Mouse (Mus musculus) NIH3T3 (cell line): ENCODE data around the gene Mad1l1.

Source experiments
- DNase-seq: peaks from one replicate; pipeline ENCODE4 v3.0.0-alpha.2; 2012; ENCODE audit warnings: low read depth

Mad1l1 gene

DNA sequence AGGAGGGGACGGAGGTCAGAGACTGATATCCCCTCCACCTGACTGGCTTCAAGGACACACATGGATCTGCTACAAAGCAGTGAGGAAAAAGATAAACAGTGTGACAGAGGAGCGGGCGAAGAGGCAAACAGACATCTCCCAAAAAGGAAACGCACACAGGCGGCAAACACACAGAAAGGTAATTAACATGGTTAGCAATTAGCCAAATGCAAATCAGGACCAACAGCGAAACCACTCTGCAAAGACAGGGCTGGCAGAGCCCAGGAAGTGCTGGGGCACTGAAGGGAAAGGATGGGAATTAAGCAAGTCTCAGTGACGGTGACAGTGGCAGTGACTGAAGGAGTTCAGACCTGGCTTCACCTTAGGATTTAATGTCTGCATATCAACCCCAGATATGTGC is 187.3 kb downstream of the Mad1l1 start:
- DNase-seq: no peak

DNA sequence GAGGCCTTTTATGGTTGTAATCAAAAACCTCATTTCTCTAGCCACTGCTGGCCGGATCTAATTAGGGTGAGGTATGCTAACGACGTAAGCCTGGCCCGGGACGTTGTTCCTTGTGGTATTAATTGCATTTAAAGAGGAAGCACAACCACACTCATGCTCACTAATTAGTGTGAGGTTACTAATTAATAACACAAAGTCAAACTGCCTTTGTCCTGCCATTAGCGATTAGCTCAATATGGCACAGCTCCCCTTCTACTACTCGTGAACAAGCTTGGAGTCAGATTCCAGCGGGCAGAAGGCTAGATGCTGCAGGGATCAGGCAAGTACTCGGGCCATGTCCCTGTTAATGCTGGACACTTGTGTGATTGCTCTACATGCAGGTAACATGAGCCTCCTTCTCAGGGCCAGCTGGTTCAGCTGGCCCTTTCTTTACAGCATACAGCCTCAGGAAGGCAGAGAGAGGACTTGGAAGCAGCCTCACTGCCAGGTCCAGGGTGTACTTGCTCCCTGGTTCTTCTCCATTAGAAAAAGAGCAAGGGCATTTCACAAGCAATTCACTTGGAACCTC is 192.9 kb downstream of the Mad1l1 start:
- DNase-seq: no peak

DNA sequence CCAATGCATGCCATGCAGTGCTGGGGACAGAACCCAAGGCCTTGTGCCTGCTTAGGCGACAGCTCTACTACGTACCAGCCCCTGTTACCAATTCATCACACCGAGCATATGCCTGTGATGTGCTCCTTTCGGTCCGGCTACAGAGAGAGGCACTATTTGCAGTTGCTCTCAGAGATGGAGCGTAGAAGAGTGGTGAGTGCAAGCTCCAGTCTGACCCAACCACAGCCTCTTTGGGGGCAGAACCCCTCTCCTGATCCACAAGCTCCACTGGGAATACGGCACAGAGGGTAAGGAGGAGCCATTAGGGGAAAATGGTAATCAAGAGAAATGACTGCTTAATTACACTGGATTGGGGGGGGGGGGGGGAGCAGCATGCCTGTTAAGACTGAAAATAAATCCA is 193.4 kb downstream of the Mad1l1 start:
- DNase-seq: no peak

DNA sequence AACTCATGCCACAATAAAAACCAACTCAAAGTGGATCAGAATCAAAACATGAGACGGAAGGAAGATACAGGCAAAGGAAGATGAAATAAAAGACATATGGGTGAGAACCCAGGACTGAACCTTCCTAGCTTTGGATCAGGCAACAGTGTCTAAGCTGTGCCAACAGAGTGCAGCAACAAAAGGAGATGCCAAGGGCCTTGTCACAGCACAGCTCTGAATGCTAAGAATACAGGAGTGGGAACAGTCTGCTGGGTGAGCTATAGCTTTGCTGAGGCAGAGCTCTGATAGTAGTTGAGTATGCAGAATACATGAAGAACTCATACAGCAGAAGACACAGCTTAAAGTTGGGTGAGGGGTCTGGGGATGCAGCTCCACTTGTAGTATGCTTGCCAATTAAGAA is 196.7 kb downstream of the Mad1l1 start:
- DNase-seq: no peak

DNA sequence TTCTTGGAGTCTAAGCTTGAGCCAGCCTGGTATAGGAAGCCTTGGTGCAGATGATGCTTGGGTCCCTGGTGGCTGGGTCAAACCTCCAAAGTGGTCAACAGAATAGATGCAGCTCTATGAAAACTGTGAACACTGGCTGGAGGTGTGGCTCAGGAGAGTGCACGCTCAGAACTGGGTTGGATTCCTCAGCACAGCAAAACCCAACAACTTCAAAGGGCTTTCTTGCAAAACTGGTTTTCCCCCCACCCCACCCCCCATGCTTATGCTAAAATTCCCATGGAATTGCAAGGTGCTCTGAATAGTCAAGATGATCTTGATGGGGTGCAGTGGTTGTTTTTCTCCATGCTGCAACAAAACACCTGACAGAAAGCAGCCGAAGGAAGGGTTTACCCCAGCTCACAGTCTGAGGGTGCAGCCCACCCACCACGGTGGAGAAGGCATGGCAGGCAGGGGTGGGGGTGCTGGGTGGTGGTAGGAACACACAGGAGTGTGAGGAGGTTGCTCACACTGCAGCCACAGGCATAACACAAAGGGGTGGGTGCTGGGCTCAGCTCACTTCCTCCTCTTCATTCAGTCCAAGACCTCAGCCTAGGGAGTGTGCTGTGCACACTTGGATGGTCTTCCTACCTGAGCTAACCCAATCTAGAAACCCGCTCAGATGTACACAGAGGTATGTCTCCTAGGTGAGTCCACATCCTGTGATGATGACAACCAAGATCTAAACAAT is 197.5 kb downstream of the Mad1l1 start:
- DNase-seq: no peak

DNA sequence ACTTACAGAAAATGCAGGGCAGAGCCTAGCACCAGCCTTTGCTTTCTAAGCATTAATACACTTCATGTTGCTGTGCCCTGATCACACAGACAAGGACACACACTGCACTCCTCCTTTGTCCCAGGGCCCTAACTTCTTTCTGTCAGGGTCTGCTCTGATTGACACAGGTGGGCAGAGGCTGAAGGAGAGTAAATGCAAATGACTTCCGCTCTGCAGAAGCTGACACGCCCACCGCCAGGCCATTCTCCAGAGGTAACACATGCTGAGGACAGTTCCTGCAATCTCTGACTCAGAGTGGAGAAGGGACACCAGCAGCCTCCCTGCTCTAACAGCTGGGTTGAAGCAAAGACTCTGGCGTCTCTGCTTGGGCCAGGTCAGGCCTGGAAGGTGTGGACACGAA is 198.2 kb downstream of the Mad1l1 start:
- no peak for DNase-seq

DNA sequence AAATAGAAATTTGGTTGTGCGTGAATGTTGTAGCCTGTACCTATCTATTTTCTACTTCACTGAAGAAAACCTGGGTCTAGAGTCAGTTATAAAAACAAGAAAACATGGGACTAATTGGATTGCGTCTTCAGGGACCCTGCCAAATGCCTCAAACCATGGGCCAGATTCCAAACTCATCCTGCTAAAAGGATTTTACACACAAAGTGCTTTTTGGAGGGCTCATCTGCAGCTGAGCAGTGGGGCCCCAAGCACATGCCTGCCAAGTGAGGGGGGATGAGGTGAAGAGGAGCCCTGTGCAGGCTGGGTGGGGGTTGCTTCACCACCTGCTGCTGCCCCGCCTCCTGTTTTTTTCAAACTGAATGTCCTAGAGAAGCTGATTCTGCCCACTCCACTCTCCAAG is 199.4 kb downstream of the Mad1l1 start:
- peak; percentile 57 for DNase-seq

DNA sequence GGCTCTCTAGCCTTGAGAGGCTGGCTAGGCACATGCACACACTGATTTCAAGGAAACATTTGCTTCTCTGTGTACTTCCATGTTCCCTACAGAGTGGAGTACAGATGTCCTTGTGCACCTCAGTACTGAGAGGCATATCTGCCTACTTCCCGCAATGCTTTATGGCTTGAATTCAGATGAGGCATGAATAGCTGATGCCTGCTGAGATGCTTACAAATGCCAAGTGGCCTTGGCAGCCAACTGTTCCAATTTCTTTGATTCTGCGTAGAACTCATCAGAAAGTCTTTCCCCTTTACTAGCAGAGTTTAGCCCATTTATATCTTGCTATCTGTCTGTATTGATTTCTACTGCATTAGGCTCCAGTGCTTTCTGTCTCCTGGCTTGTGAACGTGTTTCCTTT is 202.4 kb downstream of the Mad1l1 start:
- DNase-seq: no peak

DNA sequence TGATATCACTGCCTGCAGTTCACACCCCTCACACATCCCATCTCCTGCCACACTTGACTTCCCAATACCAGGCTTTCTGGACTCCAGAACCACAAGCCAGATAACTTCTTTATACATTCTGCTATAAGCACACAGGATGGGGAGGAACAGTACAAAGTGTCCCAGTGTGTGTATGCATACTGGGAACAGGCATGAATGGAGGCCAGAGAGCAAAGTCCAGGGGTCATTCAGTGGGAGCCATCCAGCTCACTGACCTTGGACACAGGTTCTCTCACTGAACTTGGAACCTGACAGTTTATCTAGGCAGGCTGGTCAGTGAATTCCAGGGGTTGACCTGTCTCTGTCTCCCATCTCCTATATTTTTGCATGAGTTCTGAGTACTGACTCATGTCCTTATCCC is 203.4 kb downstream of the Mad1l1 start:
- no peak for DNase-seq

DNA sequence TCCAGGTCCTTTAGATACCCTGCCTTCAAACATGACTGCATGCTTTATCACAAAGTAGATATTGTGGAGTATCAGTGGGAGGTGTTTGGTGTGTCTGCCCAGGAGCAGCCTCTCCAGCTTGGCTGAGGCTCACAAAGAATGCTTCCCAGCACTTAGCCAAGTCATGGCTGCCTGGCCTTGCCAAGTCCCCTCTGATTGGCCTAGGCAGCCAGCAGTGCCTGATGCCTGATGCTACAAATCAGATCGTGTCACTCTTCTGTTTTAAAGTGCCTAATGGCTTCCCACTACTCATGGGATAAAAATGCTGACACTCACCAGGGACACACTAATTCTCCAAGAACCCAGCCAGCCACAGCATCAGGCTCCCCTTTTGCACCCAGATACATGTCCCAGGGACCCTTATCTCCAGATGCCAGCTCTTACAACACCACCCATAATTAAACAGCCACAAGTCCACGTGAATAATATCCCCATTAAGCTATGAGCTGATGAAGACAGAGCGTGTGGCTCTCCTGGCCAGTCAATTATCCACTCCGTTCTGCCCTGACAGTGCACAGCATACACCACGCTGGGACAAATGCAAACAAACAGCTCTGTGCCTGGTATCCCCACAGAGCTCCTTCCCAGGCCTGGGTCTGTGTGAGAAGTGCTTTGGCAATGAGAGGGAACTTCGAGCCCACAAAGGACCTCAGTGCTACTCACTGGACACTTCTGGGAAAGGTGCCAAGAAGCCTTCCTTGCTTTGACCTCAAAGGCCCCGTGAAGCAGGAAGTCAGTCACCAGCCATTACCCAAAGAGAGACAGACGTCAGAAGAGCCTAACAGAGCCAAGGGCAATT is 205.7 kb downstream of the Mad1l1 start:
- DNase-seq: peak; percentile 77

DNA sequence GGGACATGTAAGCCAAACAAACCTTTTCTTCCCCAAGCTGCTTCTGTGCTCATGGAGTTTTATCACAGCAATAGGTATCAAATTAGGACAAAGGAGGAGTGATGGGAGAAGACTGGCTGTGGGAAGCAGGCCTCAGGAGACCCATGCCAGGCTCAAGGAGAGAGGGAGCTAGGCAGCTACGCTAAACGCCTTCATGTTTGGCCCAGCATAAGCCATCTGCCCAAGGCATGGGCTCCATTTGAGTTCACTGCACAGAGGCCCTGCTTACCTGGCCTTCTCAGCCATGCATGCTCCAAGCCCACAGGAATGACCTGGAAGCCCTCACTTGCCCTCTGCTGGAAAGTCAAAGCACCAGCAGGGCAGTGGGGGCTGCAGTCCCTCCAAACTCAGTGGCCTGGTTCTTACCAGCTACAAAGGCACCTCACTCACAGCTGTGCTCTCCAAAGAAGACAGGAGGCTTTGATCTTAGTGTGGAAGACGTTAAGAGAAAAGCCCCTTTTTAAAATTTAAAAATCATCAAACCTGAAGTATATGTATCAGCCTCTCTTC is 206.8 kb downstream of the Mad1l1 start:
- DNase-seq: peak; percentile 13

DNA sequence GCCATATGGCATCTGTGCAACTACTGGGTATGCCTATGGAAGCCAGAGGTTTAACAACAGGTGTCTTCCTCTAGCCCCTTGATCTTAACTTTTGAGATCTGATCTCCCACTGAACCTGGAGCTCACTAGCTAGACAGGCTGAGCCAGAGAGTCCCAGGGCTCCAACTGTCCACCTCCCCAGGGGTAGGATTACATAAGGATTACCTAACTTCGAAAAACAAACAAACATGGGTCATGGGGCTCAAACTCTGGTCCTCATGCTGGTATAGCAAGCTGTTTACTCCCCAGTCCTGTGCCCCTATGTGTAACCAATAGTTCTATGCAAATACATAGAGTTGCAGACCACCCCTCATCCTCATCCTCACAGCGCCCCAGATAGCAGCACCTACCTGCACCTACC is 208.1 kb downstream of the Mad1l1 start:
- DNase-seq: no peak

DNA sequence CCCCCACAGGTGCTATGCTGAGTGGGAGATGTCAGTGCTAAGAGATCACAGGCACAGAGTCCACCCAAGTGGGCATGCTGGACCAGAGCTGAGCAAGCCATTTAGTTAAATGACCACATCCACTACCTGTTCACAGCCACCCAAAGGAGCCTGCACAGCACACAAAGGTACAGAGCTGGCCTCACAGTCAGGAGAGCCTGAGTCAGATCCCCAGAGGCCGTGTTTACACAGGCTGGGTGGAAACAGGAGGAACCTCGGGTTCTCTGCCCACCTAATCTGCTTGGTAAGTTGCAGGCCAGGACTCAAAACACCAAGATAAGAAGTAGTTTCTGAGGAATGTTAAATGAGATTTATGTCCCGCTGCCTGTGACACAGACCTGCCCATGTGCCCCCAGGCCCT is 211.3 kb downstream of the Mad1l1 start:
- DNase-seq: peak; percentile 34

DNA sequence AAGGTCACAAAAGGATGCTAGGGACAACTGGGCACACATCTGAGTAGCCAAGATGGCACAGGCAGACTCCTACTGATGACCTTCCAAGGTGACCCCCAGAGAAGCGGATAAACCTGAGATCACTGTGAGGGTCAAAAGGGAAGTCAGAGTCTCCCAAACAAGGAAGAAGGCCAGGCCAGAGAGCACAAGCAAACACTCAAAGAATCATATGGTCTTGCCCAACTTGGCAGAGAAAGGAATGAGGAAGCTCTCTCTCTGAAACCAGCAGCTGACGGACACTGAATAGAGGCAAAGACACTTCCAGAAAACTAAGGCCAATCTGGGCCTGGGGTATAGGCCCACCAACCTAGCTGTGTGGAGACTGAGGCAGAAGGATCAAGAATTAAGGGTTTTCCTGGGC is 213.4 kb downstream of the Mad1l1 start:
- no peak for DNase-seq

DNA sequence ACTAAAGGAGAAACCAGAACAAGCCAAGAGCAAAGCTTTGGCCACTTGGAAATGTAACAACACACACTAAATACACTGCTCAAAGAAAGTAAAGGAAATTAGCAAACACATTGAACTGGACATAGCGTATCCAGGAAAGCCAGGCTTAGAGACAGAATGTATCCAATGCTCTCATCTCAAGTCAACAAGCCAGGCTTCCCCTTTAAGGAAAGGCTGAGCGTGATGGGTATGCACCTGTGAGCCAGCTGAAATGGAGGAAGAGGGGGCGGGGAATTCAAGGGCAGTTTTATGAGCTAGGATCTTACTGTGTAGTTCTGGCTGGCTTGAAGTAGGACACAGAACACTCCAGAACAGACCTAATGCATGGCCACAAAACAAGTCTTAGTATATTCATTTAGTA is 215.3 kb downstream of the Mad1l1 start:
- DNase-seq: no peak

DNA sequence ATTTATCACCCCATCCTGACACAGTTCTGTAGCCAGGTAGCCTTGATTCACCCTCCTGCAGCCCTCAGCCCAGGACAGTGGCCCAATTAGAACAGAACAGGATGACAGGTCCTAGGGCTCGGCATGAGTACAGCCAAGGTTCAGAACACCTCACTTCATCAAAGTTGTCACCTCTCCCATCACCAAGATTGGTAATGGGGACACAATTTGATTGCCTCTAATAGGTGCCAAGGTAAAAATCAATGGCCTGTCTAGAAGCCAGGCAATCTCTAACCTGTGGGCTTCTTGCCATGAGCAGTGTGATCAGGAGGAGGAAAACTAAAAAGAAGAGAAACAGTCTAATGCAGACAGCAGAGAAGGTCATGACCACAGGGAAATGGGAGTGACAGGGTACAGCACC is 216.5 kb downstream of the Mad1l1 start:
- no peak for DNase-seq

DNA sequence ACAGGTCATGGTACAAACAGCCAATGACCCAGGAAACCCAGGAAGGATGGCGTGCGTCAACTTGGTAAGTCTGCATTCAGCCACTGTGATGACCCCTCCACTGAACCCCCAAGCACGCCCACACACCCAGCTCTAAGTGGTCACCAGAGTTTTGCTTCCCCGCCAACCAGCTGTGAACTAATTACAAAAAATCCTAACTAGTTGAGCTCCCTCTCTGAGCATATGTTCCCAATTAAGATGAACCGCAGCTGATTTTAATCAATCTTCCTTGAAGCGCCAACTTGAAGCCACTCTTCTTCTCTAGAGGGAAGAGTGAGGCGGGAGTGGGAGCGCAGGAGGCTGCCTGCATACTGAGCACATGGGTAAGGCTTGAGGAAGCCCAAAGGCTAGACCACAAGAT is 218.6 kb downstream of the Mad1l1 start:
- peak; percentile 61 for DNase-seq

DNA sequence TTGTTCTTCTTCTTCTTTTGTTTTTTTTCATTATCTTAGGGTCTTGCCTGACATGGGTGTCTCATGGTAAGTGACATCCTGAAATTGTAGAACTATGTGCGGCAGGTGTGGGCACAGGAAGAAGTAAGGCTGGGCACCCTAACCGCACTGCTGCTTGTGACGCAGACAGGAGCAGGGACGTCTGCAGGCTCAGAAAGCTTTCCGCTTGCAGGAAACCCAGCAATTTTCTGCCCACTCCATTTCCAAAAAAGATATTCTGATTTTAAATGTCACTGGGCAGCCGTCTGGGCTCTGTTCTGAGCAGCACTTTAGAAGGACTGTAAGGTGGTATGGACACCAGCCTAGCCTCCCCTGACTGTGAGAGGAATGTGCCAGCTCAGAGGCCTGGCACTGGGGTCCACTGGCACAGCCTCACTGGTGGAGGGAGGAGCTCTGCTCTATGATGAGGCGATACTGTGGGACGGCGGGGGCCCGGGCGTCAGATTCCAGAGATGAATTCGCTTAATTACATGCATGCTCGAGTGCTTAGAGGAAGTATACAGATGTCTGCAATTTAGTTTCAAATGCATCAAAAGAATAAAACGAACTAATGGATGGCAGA is 219.8 kb downstream of the Mad1l1 start:
- DNase-seq: no peak

DNA sequence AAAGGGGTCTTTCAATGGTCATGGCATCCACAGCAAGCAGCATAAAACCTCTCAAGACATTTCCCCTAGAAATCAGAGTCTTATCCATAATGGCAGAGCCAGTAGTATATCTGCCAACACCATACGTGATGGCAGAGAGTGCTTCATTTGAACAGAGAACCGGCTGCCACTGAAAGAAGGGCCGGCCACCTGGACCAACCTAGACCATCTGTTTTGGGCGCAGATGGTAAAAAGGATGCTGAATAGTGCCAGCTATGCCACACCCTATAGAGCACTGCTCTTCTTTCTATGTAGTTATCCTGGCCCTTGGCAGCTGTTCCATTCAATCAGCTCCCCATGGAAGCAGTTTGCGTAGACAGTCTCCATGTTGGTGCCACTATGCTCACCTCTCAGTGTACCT is 222.6 kb downstream of the Mad1l1 start:
- DNase-seq: no peak

DNA sequence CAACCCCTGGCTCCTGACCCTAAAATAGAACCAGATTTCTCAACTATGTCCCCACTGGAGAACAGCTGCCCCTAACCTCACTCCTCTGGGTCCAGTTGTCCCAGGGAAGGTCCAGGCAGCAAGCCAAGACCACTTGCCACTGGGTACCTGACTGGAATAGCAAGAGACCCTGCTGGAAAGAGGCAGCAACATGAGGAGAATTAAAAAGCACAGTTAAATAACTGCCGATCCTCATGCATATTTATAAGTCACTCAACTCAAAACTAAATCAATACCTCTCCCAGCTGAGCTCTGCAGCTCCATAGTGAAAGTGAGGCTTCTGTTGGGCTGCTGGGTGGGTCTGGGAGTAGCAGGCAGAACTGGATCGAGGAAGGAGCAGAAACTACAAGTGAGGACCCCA is 226.1 kb downstream of the Mad1l1 start:
- DNase-seq: no peak

DNA sequence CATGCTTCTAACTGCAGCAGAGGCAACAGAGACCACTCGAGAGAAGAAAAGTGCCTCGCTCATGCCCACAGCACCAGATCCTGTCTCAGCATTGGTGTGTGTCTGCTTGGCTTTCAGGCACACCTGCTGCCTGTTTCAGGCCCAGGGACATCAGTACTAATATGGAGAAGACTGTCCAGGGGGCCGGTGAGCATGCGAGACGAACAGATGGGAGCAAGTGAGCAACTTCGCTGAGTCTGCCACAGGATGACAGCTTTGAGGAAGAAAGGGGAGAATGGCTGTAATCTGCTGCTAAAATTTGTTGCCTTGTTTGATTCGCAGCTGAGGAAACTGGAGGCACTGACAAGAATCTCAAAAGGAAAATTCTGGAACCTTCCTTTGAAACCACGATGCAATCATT is 227.9 kb downstream of the Mad1l1 start:
- DNase-seq: no peak

DNA sequence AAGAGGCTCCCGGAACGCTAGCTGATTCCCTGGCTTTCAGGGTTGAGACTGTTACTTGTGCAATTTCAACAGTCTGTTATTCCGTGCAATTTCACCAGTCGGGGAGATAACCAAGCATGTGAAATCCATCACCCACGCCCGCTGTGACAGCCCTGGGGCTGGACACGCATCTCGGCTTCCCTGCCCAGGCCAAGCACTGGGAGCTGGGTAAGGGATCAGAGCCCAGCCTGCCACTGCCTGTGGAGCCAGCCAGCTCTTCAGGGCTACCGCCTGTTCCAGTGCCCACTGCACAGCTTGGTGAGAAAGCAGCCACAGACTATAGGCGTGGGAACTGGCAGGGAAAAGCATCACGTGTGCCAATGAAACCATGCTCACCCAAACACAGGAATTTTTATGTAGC is 229.8 kb downstream of the Mad1l1 start:
- DNase-seq: no peak

DNA sequence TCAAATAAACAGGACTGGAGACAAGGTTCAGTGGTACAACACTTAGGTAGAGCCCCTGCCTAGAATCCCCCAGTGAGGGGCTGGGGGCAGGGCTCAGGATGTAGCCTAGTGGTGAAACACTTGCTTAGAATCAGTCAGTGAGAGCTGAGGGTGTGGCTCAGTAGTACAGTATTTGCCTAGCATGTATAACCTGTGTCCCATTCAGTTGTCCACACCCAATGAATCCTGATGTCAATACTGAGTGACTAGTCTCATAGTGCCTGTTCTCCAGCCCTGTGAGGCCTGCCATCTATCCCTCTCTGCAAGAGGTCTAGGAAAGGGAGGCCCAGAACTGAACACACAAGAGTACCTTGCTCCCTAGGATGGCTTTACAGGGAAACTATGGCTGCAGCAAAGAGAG is 232.1 kb downstream of the Mad1l1 start:
- no peak for DNase-seq
